Mouse (Mus musculus): Measurements from ENCODE around the gene Ift80. TPM values are rescaled to one million over a fixed set of nuclear protein-coding genes. Genes with fewer than 3 reads are reported as not detected.
"Not testable (repeated sequence)": the region's sequence is repeated elsewhere in the genome, so short reads cannot be mapped to it uniquely, and the experiment has no call there.

The Ift80 gene
- polyA plus RNA-seq, 1 experiment from 2014 or later: 7.8 TPM

DNA sequence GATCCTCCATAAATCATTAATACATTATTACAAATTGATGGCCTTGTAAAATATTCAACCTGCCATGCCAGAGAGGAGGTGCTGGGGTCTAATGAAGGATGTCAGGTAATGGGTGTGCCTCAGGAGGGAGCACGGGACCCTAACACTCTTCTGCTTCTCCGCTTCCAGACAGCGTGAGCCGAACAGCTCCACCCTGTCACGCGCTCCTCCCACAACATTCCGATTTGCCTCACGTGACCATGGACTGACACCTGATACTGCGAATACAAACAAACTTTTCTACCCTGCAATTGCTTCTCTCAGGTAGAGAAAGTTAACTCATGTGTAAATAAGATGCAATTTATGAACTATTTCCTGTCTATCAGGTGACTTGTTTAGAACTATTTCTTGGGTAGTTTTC, 75.8 kb downstream of the Ift80 start:
- Histone ChIP-seq H3K27ac (ENCODE audit: low read depth, low read length) (no peak overlapping the region), H3K4me3 (ENCODE audit: low read length) (no peak overlapping the region), H3K27me3 (replicated peaks; ENCODE audit: control insufficient read depth, insufficient read depth, low read length) (no peaks in the 10 kb centered on the region), H3K9ac (ENCODE audit: low read depth, low read length) (no peak overlapping the region), H3K9me3 (ENCODE audit: control insufficient read depth, low read length) (no peaks in the 10 kb centered on the region), H3K4me2 (ENCODE audit: low read length) (no peak overlapping the region), H3K4me1 (ENCODE audit: control insufficient read depth, insufficient read depth, low read depth, low read length) (no peaks in the 10 kb centered on the region), H3K36me3 (ENCODE audit: control insufficient read depth, insufficient read depth, low read length) (no peaks in the 10 kb centered on the region)
- 93% methylated on average over 9 of the region's 9 CpGs for WGBS
- ATAC-seq: no peak

DNA sequence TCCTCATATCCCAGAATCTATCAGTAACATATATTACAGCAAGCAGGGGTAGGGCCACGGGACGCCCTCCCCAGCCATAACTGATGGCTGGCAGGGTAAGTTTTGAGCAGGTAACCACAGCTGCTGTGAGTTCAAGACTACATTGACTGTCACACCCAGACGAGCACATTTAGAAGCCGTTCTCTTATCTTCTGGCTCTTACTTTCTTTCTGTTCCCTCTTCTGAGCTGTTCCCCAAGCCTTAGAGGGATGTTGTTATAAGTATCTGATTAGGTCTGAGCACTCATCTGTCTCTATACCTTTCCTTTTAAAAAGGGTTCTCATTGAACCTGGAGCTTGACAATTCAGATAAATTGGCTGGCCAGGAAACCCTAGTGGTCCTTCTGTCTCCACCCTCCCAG, 96.9 kb downstream of the Ift80 start:
- Histone ChIP-seq H3K4me1 (ENCODE audit: control insufficient read depth, insufficient read depth, low read depth, low read length) (no peaks in the 10 kb centered on the region), H3K9ac (ENCODE audit: low read depth, low read length) (no peak overlapping the region), H3K27me3 (replicated peaks; ENCODE audit: control insufficient read depth, insufficient read depth, low read length) (no peaks in the 10 kb centered on the region), H3K4me2 (ENCODE audit: low read length) (no peak overlapping the region), H3K4me3 (ENCODE audit: low read length) (no peak overlapping the region), H3K27ac (ENCODE audit: low read depth, low read length) (no peak overlapping the region), H3K9me3 (ENCODE audit: control insufficient read depth, low read length) (no peaks in the 10 kb centered on the region), H3K36me3 (ENCODE audit: control insufficient read depth, insufficient read depth, low read length) (no peaks in the 10 kb centered on the region)
- 88% methylated on average over 4 of the region's 4 CpGs for WGBS
- ATAC-seq: no peak

DNA sequence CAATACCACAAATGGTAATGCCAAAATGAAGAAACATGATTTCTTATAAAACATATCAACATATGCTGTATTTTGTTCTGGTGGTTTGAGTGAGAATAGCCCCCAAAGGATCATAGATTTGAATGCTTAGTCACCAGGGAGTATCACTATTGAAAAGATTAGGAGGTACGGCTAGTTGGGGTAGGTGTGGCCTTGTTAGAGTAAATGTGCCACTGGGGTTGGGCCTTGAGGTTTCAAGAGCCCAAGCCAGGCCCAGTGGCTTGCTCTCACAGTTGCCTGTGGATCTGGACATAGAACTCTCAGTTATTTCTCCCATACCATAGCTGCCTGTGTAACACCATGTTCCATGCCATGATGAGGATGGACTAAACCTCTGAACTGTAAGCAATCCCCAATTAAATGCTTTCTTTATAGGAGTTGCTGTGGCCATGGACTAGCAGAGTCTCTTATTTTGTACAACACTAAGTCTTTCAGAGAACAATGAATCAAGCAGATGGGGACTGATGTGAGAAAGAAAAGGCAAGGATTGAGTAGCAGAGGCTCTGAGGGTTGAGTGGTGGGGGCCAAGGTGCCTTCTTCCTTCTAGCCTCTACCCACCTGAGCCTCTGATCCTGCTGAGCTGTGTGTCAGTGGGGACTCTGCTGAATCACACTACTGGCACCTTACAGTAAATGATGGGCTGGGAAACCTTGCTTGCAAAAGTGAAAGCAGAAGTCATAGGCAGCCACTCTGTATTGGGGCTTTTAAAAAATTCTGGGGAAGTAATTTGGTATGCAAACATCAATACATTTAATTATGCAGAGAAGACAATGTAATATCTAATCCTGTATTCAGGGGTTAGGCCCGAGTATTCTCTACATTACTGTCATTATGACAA, 99.2 kb downstream of the Ift80 start:
- no peaks in the 10 kb centered on the region for H3K36me3 ChIP-seq (ENCODE audit: control insufficient read depth, insufficient read depth, low read length)
- H3K9me3 ChIP-seq (ENCODE audit: control insufficient read depth, low read length): no peaks in the 10 kb centered on the region
- 71% methylated on average over 2 of the region's 2 CpGs for WGBS
- H3K4me2 ChIP-seq (ENCODE audit: low read length): no peak overlapping the region
- no peak for ATAC-seq
- H3K27me3 ChIP-seq (replicated peaks; ENCODE audit: control insufficient read depth, insufficient read depth, low read length): no peaks in the 10 kb centered on the region
- H3K9ac ChIP-seq (ENCODE audit: low read depth, low read length): no peak overlapping the region
- no peak overlapping the region for H3K4me3 ChIP-seq (ENCODE audit: low read length)
- H3K4me1 ChIP-seq (ENCODE audit: control insufficient read depth, insufficient read depth, low read depth, low read length): no peaks in the 10 kb centered on the region
- H3K27ac ChIP-seq (ENCODE audit: low read depth, low read length): no peak overlapping the region

DNA sequence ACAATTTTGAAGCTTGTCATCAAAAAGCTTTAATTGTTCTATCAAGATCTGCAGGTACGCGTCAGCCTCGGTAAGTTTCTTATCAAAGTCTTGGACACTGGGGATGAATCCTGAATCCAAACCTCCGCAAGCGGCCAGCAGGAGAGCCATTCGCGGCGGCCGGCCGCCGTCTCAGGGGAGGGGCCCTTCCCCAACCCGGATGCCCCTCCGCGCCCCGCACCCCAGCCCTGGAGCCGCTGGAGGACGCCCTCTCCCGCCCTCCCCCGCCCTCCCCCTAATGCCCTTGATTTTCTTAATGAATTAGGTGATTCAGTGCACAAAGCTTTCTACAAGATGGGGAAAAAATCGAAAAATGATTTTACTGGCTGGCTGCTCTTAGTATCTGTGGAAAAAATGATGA, 101.7 kb downstream of the Ift80 start:
- H3K4me2 ChIP-seq (ENCODE audit: low read length); H3K4me3 ChIP-seq (ENCODE audit: low read length); H3K9ac ChIP-seq (ENCODE audit: low read depth, low read length); H3K27ac ChIP-seq (ENCODE audit: low read depth, low read length); H3K4me1 ChIP-seq (ENCODE audit: control insufficient read depth, insufficient read depth, low read depth, low read length); H3K27me3 ChIP-seq (replicated peaks; ENCODE audit: control insufficient read depth, insufficient read depth, low read length); ATAC-seq; H3K36me3 ChIP-seq (ENCODE audit: control insufficient read depth, insufficient read depth, low read length); H3K9me3 ChIP-seq (ENCODE audit: control insufficient read depth, low read length): not testable (repeated sequence)
- WGBS: 94% methylated on average over 17 of the region's 20 CpGs

DNA sequence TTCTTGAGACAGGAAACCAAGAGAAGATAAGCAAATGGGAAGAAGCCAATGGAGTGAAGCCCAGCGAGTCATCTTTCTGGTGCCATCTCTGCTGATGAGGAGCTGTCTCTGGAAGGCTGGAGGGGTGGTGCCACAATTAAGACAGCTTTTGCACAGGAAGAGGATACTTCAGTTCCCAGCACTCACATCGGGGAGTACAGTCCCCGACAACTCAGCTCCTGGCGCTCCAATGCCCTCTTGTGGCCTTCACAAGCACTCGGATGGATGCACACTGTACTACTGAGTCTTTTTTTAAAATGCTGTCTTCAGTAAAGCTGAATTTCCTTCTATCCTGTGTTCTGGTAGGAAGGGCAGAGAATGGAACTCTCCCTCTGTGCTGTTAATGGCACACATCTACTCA, 107.2 kb downstream of the Ift80 start:
- H3K9ac ChIP-seq (ENCODE audit: low read depth, low read length): no peak overlapping the region
- H3K27ac ChIP-seq (ENCODE audit: low read depth, low read length): no peak overlapping the region
- H3K27me3 ChIP-seq (replicated peaks; ENCODE audit: control insufficient read depth, insufficient read depth, low read length): no peaks in the 10 kb centered on the region
- H3K36me3 ChIP-seq (ENCODE audit: control insufficient read depth, insufficient read depth, low read length): no peaks in the 10 kb centered on the region; the same call in 1 of the 2 replicates
- WGBS: 88% methylated on average over 5 of the region's 5 CpGs
- no peak for ATAC-seq
- no peaks in the 10 kb centered on the region for H3K4me1 ChIP-seq (ENCODE audit: control insufficient read depth, insufficient read depth, low read depth, low read length)
- no peak overlapping the region for H3K4me3 ChIP-seq (ENCODE audit: low read length)
- H3K9me3 ChIP-seq (ENCODE audit: control insufficient read depth, low read length): no peaks in the 10 kb centered on the region
- H3K4me2 ChIP-seq (ENCODE audit: low read length): no peak overlapping the region

DNA sequence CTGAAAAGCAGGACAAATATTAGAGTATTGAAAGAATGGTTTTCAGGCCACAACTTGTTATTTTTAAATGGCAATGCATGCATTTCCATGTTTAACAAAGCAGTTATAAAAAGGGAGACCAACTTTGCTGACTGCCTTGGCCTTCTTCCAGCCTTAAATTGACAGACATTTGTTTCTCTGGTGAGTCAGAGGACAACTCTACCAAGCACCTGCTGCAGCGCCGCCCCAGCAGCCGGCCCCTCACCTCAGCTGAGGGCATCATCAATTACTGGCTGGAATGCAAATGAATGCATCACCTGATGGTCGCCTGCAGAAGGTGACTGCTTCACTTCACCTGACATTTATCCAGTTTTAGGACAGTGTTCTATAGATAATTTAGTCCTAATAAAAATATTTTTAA, 108.9 kb downstream of the Ift80 start:
- Histone ChIP-seq H3K9me3 (ENCODE audit: control insufficient read depth, low read length) (no peaks in the 10 kb centered on the region), H3K27ac (ENCODE audit: low read depth, low read length) (no peak overlapping the region), H3K4me3 (ENCODE audit: low read length) (no peak overlapping the region), H3K27me3 (replicated peaks; ENCODE audit: control insufficient read depth, insufficient read depth, low read length) (no peaks in the 10 kb centered on the region), H3K4me1 (ENCODE audit: control insufficient read depth, insufficient read depth, low read depth, low read length) (no peaks in the 10 kb centered on the region), H3K4me2 (ENCODE audit: low read length) (no peak overlapping the region), H3K9ac (ENCODE audit: low read depth, low read length) (no peak overlapping the region), H3K36me3 (ENCODE audit: control insufficient read depth, insufficient read depth, low read length) (no peaks in the 10 kb centered on the region; the same call in 1 of the 2 replicates)
- ATAC-seq: no peak
- WGBS: 69% methylated on average over 4 of the region's 4 CpGs

DNA sequence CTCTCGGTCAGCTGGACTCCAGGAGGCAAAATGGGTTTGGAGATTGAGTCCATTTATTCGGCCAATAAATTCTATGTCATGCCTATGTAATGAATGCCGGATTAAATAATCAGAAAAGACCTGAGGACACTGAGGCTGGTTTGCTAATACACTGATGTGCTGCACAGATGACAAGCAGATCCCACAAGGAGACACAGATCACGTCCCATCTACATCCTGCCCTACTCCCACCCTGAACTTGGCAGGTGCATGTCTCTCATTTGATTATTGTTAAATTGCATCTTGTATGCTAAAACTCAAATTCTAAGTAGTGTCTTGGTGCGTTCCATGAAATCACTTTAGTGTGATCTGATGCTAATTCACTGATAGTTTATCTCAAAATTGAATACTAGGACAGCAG, 117.5 kb downstream of the Ift80 start:
- Histone ChIP-seq H3K4me1 (ENCODE audit: control insufficient read depth, insufficient read depth, low read depth, low read length) (no peaks in the 10 kb centered on the region), H3K9ac (ENCODE audit: low read depth, low read length) (no peak overlapping the region), H3K27me3 (replicated peaks; ENCODE audit: control insufficient read depth, insufficient read depth, low read length) (no peaks in the 10 kb centered on the region), H3K36me3 (ENCODE audit: control insufficient read depth, insufficient read depth, low read length) (no peaks in the 10 kb centered on the region), H3K27ac (ENCODE audit: low read depth, low read length) (no peak overlapping the region), H3K9me3 (ENCODE audit: control insufficient read depth, low read length) (no peaks in the 10 kb centered on the region; the same call in 1 of the 2 replicates), H3K4me3 (ENCODE audit: low read length) (no peak overlapping the region), H3K4me2 (ENCODE audit: low read length) (no peak overlapping the region)
- 83% methylated on average over 5 of the region's 5 CpGs for WGBS
- ATAC-seq: no peak

DNA sequence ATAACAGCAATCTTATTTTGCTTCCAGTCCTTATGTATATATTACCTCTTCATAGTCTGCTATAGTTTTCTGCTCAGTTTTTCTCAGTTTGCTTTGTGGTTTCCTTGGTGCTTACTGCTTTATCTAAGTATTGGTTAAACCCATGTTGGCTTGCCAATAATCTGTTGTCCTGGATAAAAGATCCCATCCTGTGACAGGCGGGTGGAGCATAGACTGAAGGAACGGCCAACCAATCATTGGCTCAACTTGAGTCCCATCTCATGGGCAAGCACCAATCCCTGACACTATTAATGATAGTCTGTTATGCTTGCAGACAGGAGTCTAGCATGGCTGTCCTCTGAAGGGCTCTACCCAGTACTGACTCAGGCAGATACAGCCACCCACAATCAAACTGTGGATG, 130.3 kb downstream of the Ift80 start:
- H3K4me3 ChIP-seq (ENCODE audit: low read length): no peak overlapping the region
- ATAC-seq: no peak
- H3K9me3 ChIP-seq (ENCODE audit: control insufficient read depth, low read length): no peaks in the 10 kb centered on the region
- no peaks in the 10 kb centered on the region for H3K27me3 ChIP-seq (replicated peaks; ENCODE audit: control insufficient read depth, insufficient read depth, low read length)
- H3K4me2 ChIP-seq (ENCODE audit: low read length): no peak overlapping the region
- 94% methylated on average over 2 of the region's 2 CpGs for WGBS
- H3K36me3 ChIP-seq (ENCODE audit: control insufficient read depth, insufficient read depth, low read length): no peaks in the 10 kb centered on the region
- H3K9ac ChIP-seq (ENCODE audit: low read depth, low read length): no peak overlapping the region
- peaks cover 4% of the 10 kb centered on the region for H3K4me1 ChIP-seq (ENCODE audit: control insufficient read depth, insufficient read depth, low read depth, low read length)
- H3K27ac ChIP-seq (ENCODE audit: low read depth, low read length): no peak overlapping the region

DNA sequence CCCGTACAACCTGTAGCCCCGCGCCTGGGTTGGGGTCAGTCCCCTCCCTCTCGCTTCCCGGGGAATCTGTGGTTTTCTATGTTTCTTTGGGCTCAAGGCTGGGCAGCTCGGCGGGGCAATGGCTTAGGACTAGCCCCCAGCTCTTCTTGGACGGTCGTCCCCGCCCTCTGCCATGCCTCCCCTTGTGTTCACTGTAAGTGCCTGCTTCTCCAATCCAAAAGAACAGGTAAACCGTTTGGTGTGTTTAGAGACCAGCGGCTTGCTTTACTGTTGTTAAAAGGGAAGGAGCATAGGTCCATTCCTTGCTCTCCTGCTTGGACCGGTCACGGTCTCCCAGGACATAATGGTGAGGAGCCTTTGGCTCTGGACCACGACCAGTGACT, 133.8 kb downstream of the Ift80 start:
- no peak overlapping the region for H3K27ac ChIP-seq (ENCODE audit: low read depth, low read length)
- WGBS: 7% methylated on average over 15 of the region's 15 CpGs
- ATAC-seq: peak; percentile 47

More for the DNA sequence above, 133.8 kb downstream of the Ift80 start:
- Histone ChIP-seq H3K9ac (ENCODE audit: low read depth, low read length) (peak overlapping the region; percentile 72), H3K36me3 (ENCODE audit: control insufficient read depth, insufficient read depth, low read length) (no peaks in the 10 kb centered on the region), H3K4me2 (ENCODE audit: low read length) (peak overlapping the region; percentile 98), H3K4me1 (ENCODE audit: control insufficient read depth, insufficient read depth, low read depth, low read length) (peaks cover 9% of the 10 kb centered on the region), H3K27me3 (replicated peaks; ENCODE audit: control insufficient read depth, insufficient read depth, low read length) (no peaks in the 10 kb centered on the region), H3K9me3 (ENCODE audit: control insufficient read depth, low read length) (no peaks in the 10 kb centered on the region), H3K4me3 (ENCODE audit: low read length) (peak overlapping the region; percentile 65)

All from hindbrain, embryonic 16.5 days (tissue).